Mouse (Mus musculus) ES-E14 (cell line): ENCODE results near the gene Pcbp3.

Experiments used
- CHD2 ChIP-seq: IDR thresholded peaks from 2 replicates; pipeline ENCODE4 v1.6.1; 2014; ENCODE audit warnings: mild to moderate bottlenecking, low read depth, low read length, inconsistent platforms
- ZC3H11A ChIP-seq: IDR thresholded peaks from 2 replicates; pipeline ENCODE4 v1.6.1; 2012; ENCODE audit warnings: low read depth, mild to moderate bottlenecking, inconsistent platforms, low read length, borderline replicate concordance
- ZNF384 ChIP-seq: IDR thresholded peaks from 2 replicates; pipeline ENCODE4 v1.6.1; 2012; ENCODE audit warnings: low read depth, low read length, inconsistent platforms

DNA sequence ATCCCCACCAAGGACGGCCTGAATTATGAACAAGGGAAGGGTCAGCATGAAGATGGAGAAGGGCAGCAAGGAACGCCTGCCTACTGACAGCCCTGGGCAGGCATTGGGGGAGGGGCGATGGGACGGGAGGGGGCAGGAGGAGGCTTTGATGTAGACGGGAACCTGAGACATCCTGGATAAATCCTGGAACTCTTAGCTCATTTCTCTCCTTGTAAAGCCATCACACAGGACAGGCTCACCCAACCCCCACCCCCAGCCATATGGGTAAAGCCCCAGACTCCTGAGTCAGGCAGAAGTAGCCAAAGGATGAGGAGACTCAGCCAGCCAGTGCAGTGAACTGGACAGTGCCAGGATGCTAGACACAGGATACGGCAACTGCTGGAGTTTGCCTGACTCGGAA lies 43.2 kb upstream of the Pcbp3 start:
- TF ChIP-seq ZC3H11A: no peak
- TF ChIP-seq CHD2: no peak
- no peak for TF ChIP-seq ZNF384
